Mouse (Mus musculus): ENCODE measurements around the gene Pus10.
A peak's percentile ranks its signal among the peaks of the same experiment; 100 is the strongest.

GRCm38 (mm10) chr11:23770760-23771506 is 105.5 kb downstream of the Pus10 start, which contains the start of gene Rel:
- no peak for TF ChIP-seq CTCF (IDR thresholded peaks at IDR 0.05; ENCODE audit: borderline replicate concordance, insufficient read depth, low read depth, low read length)
- peak; percentile 62; the same call in 1 of the 2 replicates for TF ChIP-seq POLR2A (IDR thresholded peaks at IDR 0.05; ENCODE audit: borderline replicate concordance, insufficient read depth, low read length)

All from cerebellum, adult 2 months (tissue).